Mouse (Mus musculus) MEL (cell line): ENCODE measurements around the gene Cdh10. TPM values are rescaled to one million over a fixed set of nuclear protein-coding genes. Genes with fewer than 3 reads are reported as not detected.

Source experiments
- DNase-seq: peaks from one replicate; pipeline ENCODE4 v3.0.0; 2011; ENCODE audit warnings: low read depth, low spot score
- H3K27ac ChIP-seq: 2 replicates; pipeline ENCODE4 v1.5.1; 2012; ENCODE audit warnings: low read depth, mild to moderate bottlenecking, control low read depth, low read length, moderate library complexity; ENCODE audit not compliant: control insufficient read depth
- H3K27me3 ChIP-seq, 2 experiments: fragments of 150-350 bp in 1 of 2; sonication (generic) in 1 of 2; 2 replicates each; pipeline ENCODE4 v1.6.1; 2012; ENCODE audit warnings: low read length in 2 of 2, mild to moderate bottlenecking in 2 of 2, improper control_type of control experiment in 1 of 2, moderate library complexity in 1 of 2; ENCODE audit not compliant: insufficient read depth in 2 of 2, control insufficient read depth in 1 of 2
- H3K36me3 ChIP-seq, 2 experiments: 2 replicates each; pipeline ENCODE4 v1.6.1; 2012 to 2014; ENCODE audit warnings: low read length in 2 of 2, improper control_type of control experiment in 1 of 2, inconsistent platforms in 1 of 2, mild to moderate bottlenecking in 1 of 2; ENCODE audit not compliant: insufficient read depth in 2 of 2, control insufficient read depth in 1 of 2
- H3K4me1 ChIP-seq, 2 experiments: fragments of 150-350 bp in 1 of 2; sonication (generic) in 1 of 2; 2 replicates each; pipeline ENCODE4 v1.6.1; 2012; ENCODE audit warnings: low read length in 2 of 2, improper control_type of control experiment in 1 of 2, mild to moderate bottlenecking in 1 of 2; ENCODE audit not compliant: insufficient read depth in 2 of 2, control insufficient read depth in 1 of 2
- H3K4me3 ChIP-seq, 2 experiments: fragments of 150-350 bp in 1 of 2; sonication (generic) in 1 of 2; 2 replicates each; pipeline ENCODE4 v1.5.1; 2012; ENCODE audit warnings: low read depth in 2 of 2, low read length in 2 of 2, mild to moderate bottlenecking in 2 of 2, moderate library complexity in 2 of 2, control low read depth in 1 of 2, improper control_type of control experiment in 1 of 2; ENCODE audit not compliant: control insufficient read depth in 1 of 2, insufficient read depth in 1 of 2
- H3K79me2 ChIP-seq: 2 replicates; pipeline ENCODE4 v1.6.1; 2012; ENCODE audit warnings: mild to moderate bottlenecking, low read length, moderate library complexity; ENCODE audit not compliant: control insufficient read depth, poor library complexity, insufficient read depth
- H3K9ac ChIP-seq: 2 replicates; pipeline ENCODE4 v1.6.1; 2012; ENCODE audit warnings: low read depth, mild to moderate bottlenecking, control low read depth, low read length, moderate library complexity; ENCODE audit not compliant: control insufficient read depth, poor library complexity, severe bottlenecking
- H3K9me3 ChIP-seq: fragments of 150-350 bp; sonication (generic); replicated peaks from 2 replicates; pipeline ENCODE4 v1.6.1; 2012; ENCODE audit warnings: mild to moderate bottlenecking, low read length, improper control_type of control experiment, moderate library complexity; ENCODE audit not compliant: insufficient read depth
- BHLHE40 ChIP-seq: IDR thresholded peaks from 2 replicates; pipeline ENCODE4 v1.6.1; 2012; ENCODE audit warnings: low read depth, mild to moderate bottlenecking, inconsistent platforms, low read length, improper control_type of control experiment, borderline replicate concordance
- CHD1 ChIP-seq: IDR thresholded peaks from 2 replicates; pipeline ENCODE4 v1.6.1; 2012; ENCODE audit warnings: low read depth, mild to moderate bottlenecking, inconsistent platforms, low read length, improper control_type of control experiment
- CHD2 ChIP-seq: IDR thresholded peaks from 2 replicates; pipeline ENCODE4 v1.6.1; 2011; ENCODE audit warnings: low read length, improper control_type of control experiment
- CTCF ChIP-seq, 3 experiments: IDR thresholded peaks in 2 of 3; conservative IDR thresholded peaks in 1 of 3; 2 replicates each; pipeline ENCODE4 v1.5.1; 2011 to 2012; ENCODE audit warnings: low read length in 3 of 3, low read depth in 2 of 3, mild to moderate bottlenecking in 2 of 3, improper control_type of control experiment in 1 of 3, inconsistent platforms in 1 of 3, mixed read lengths in 1 of 3, moderate library complexity in 1 of 3; ENCODE audit not compliant: control insufficient read depth in 1 of 3, insufficient read depth in 1 of 3, poor library complexity in 1 of 3, severe bottlenecking in 1 of 3
- EP300 ChIP-seq, 2 experiments: IDR thresholded peaks; 2 replicates each; pipeline ENCODE4 v1.6.1; 2011; ENCODE audit warnings: improper control_type of control experiment in 2 of 2, low read length in 2 of 2, low read depth in 1 of 2, mild to moderate bottlenecking in 1 of 2
- GATA1 ChIP-seq: IDR thresholded peaks from 2 replicates; pipeline ENCODE4 v1.6.1; 2011; ENCODE audit warnings: low read depth, low read length, improper control_type of control experiment
- HCFC1 ChIP-seq: IDR thresholded peaks from 2 replicates; pipeline ENCODE4 v1.6.1; 2012; ENCODE audit warnings: low read depth, mild to moderate bottlenecking, inconsistent platforms, low read length, improper control_type of control experiment, moderate library complexity
- MEF2A ChIP-seq: IDR thresholded peaks from 2 replicates; pipeline ENCODE4 v1.6.1; 2014; ENCODE audit warnings: low read depth, mild to moderate bottlenecking, inconsistent platforms, low read length, improper control_type of control experiment; ENCODE audit not compliant: poor library complexity, insufficient replicate concordance, severe bottlenecking; ENCODE audit errors: extremely low read depth
- MXI1 ChIP-seq: IDR thresholded peaks from 2 replicates; pipeline ENCODE4 v1.6.1; 2011; ENCODE audit warnings: mild to moderate bottlenecking, low read depth, low read length, improper control_type of control experiment
- MYC ChIP-seq: IDR thresholded peaks from 2 replicates; pipeline ENCODE4 v1.6.1; 2011; ENCODE audit warnings: low read depth, mild to moderate bottlenecking, low read length, improper control_type of control experiment, moderate library complexity
- NRF1 ChIP-seq: IDR thresholded peaks from 2 replicates; pipeline ENCODE4 v1.6.1; 2014; ENCODE audit warnings: low read depth, mild to moderate bottlenecking, inconsistent platforms, low read length, improper control_type of control experiment, moderate library complexity; ENCODE audit not compliant: poor library complexity, insufficient read depth, severe bottlenecking
- SMC3 ChIP-seq: IDR thresholded peaks from 2 replicates; pipeline ENCODE4 v1.6.1; 2011; ENCODE audit warnings: low read depth, low read length, improper control_type of control experiment
- TBP ChIP-seq: IDR thresholded peaks from 2 replicates; pipeline ENCODE4 v1.8.0; 2011; ENCODE audit warnings: low read depth, low read length, improper control_type of control experiment
- TCF12 ChIP-seq: IDR thresholded peaks from 2 replicates; pipeline ENCODE4 v1.6.1; 2014; ENCODE audit warnings: low read depth, mild to moderate bottlenecking, inconsistent platforms, low read length, improper control_type of control experiment, moderate library complexity
- UBTF ChIP-seq: IDR thresholded peaks from 2 replicates; pipeline ENCODE4 v1.6.1; 2012; ENCODE audit warnings: low read depth, mild to moderate bottlenecking, inconsistent platforms, low read length, improper control_type of control experiment, moderate library complexity, borderline replicate concordance; ENCODE audit not compliant: insufficient read depth
- ZC3H11A ChIP-seq: IDR thresholded peaks from 2 replicates; pipeline ENCODE4 v1.6.1; 2012; ENCODE audit warnings: low read depth, mild to moderate bottlenecking, inconsistent platforms, low read length, improper control_type of control experiment
- ZMIZ1 ChIP-seq: IDR thresholded peaks from 2 replicates; pipeline ENCODE4 v1.6.1; 2012; ENCODE audit warnings: low read depth, mild to moderate bottlenecking, inconsistent platforms, low read length, improper control_type of control experiment, moderate library complexity
- polyA plus RNA-seq, 2 experiments: library from polyadenylated mRNA; stranded (reverse) in 1 of 2; unstranded in 1 of 2; fragments of >175 nt in 1 of 2; fragments of >200 nt in 1 of 2; gene quantifications; 2 replicates each; pipeline versions ENCODE4 v1.2.1 to v1.2.4; 2012; ENCODE audit warnings: low replicate concordance in 2 of 2, low read depth in 1 of 2; ENCODE audit not compliant: insufficient read length in 2 of 2, insufficient read depth in 1 of 2, missing spikeins in 1 of 2
- total RNA-seq: library from RNA; depleted of rRNA; stranded (reverse); fragments of 300-350 nt; gene quantifications from 2 replicates; pipeline ENCODE4 v1.2.3, GENCODE M21; 2012

Gene Cdh10
- total and polyA plus RNA-seq, 3 experiments: not detected

DNA sequence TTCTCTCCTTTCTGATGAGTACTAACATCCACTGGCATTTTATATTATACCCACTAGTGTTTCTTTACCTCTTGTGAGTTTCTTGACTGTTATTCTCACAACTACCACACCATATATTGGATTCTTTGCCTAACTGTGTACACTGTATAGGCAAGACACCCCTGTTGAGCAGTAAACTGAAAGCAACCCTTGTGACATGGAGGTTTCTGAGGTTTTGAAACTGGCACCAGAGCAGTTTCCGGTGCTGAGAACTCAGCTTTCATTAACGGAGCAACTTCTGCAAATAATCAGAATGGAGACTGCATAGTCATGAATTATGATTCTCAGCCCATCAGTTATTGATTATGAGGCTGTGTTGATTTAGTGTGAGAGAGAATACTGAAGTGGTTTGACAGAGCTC, 4.7 kb downstream of the Cdh10 start:
- H3K27me3 ChIP-seq: no peaks in the 10 kb centered on the region

DNA sequence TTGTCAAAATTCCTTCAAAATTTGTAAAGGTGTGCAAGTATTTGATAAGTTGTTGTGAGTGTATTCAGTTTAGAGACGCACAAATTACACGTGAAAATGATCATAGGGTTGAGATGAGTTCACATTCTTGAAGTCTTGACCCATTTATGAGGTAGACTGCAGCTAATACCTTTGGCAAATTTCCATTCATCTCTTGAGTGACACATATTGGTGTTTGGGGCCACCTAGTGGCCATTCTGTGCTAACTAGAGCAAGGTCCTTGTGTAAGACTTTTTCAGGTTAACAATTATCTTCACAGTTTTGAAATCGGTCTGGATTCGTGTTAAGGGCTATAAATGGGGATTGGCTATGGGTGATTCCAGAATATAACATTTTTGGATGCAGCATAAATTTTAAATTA, 13.5 kb downstream of the Cdh10 start:
- peak; percentile 90 for DNase-seq

More for the DNA sequence above, 4.7 kb downstream of the Cdh10 start:
- Histone ChIP-seq H3K9ac (no peak overlapping the region), H3K4me1 (no peaks in the 10 kb centered on the region), H3K4me3 (no peak overlapping the region), H3K79me2 (no peaks in the 10 kb centered on the region), H3K27ac (no peak overlapping the region), H3K36me3 (no peaks in the 10 kb centered on the region; a peak in 1 of 4 replicates), H3K9me3 (no peaks in the 10 kb centered on the region)
- DNase-seq: no peak
- TF ChIP-seq MEF2A (no peak), TBP (no peak), UBTF (no peak), MXI1 (no peak), NRF1 (no peak), CHD1 (no peak), ZC3H11A (no peak), ZMIZ1 (no peak), MYC (no peak), CHD2 (no peak)

DNA sequence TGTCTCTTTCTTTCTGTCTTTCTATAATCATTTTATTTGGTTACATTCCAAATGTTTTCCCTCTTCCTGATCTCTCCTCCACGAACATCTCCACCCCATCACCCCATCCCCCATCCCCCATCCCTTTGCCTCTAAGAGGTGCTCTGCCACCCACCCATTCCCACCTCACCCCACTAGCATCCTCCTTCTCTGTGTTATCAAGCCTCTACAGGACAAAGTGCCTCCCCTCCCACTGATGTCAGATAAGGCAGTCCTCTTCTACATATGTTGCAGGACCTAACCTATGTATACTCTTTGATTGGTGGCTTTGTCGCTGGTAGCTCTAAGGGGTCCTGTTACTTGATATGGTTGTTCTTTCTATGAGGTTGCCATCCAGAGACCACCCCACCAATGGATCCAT, 23.0 kb downstream of the Cdh10 start:
- DNase-seq: peak; percentile 34
- Histone ChIP-seq H3K9ac (no peak overlapping the region), H3K27ac (no peak overlapping the region), H3K4me1 (peaks cover 0 to 5% of the 10 kb centered on the region in 2 experiments; a peak in 1 of 4 replicates), H3K9me3 (no peaks in the 10 kb centered on the region), H3K36me3 (peaks cover 0 to 2% of the 10 kb centered on the region in 2 experiments; a peak in 2 of 4 replicates), H3K79me2 (no peaks in the 10 kb centered on the region), H3K27me3 (no peaks in the 10 kb centered on the region), H3K4me3 (no peak overlapping the region)
- no peak for TF ChIP-seq MYC
- peak; percentile 45; the same call in 1 of the 2 replicates for TF ChIP-seq GATA1
- peak in 1 of 2 experiments; percentile 68; a peak in 2 of 4 replicates for TF ChIP-seq EP300 (IDR thresholded peaks at IDR 0.05; ENCODE audit: low read depth in 1 of 2, low read length in 2 of 2)
- TF ChIP-seq CHD2: no peak
- peak; percentile 55; the same call in 1 of the 2 replicates for TF ChIP-seq TCF12
- TF ChIP-seq MXI1: no peak

More for the DNA sequence above, 13.5 kb downstream of the Cdh10 start:
- H3K27me3 ChIP-seq: no peaks in the 10 kb centered on the region
- no peaks in the 10 kb centered on the region for H3K4me1 ChIP-seq
- no peak overlapping the region for H3K9ac ChIP-seq
- H3K9me3 ChIP-seq: no peaks in the 10 kb centered on the region
- no peaks in the 10 kb centered on the region for H3K79me2 ChIP-seq
- H3K36me3 ChIP-seq: no peaks in the 10 kb centered on the region; a peak in 1 of 4 replicates
- no peak overlapping the region for H3K27ac ChIP-seq
- peak; percentile 92 for TF ChIP-seq ZC3H11A
- TF ChIP-seq SMC3: peak; percentile 96
- TF ChIP-seq CTCF (IDR thresholded peaks at IDR 0.05 in 2 of 3, conservative IDR thresholded peaks at IDR 0.05 in 1 of 3; ENCODE audit: control insufficient read depth in 1 of 3, insufficient read depth in 1 of 3, low read depth in 2 of 3, low read length in 3 of 3, poor library complexity in 1 of 3, severe bottlenecking in 1 of 3): peak; percentile 60 to 95 (median 85)
- TF ChIP-seq BHLHE40: 0 out of 2 replicates have a peak, but pooled peaks have one; percentile 22
- TF ChIP-seq HCFC1: no peak
- H3K4me3 ChIP-seq: no peak overlapping the region
